Mouse (Mus musculus): ENCODE measurements at regions not wholly inside any gene's neighbourhood (a gene's known extent, or its start where the extent isn't known, plus 50 kb on each side); places are given as distances from the start of the nearest gene placed in this dataset.
"Not testable (repeated sequence)": the region's sequence is repeated elsewhere in the genome, so short reads cannot be mapped to it uniquely, and the experiment has no call there.

GRCm38 (mm10) chr8:83837637-83838378 lies 62.1 kb upstream of the Adgrl1 start:
- DNase-seq: peak in 1 of 2 experiments; percentile 9
- intact Hi-C loops (cut with DNase I): no loop called here

- DNase-seq: no peak
- intact Hi-C loops (cut with DNase I): no loop called here
Observed at GRCm38 (mm10) chr8:83829851-83830250, 70.1 kb upstream of the Adgrl1 start.

GRCm38 (mm10) chr8:83824925-83825680 lies 74.8 kb upstream of the Adgrl1 start:
- intact Hi-C loops (cut with DNase I): no loop called here
- no peak for DNase-seq

- intact Hi-C loops (cut with DNase I): no loop called here
Observed at GRCm38 (mm10) chr8:83819086-83819485, 78.0 kb upstream of the Adgre5 start.

GRCm38 (mm10) chr8:83810651-83811050 lies 69.5 kb upstream of the Adgre5 start:
- intact Hi-C loops (cut with DNase I): no loop called here
- no peak for DNase-seq

More at GRCm38 (mm10) chr8:83819086-83819485, 78.0 kb upstream of the Adgre5 start:
- DNase-seq: no peak

- DNase-seq: peak; percentile 18 to 41
- intact Hi-C loops (cut with DNase I): no loop called here
Observed at GRCm38 (mm10) chr8:83805612-83806011, 64.5 kb upstream of the Adgre5 start.

- DNase-seq: peak in 1 of 2 experiments; percentile 21
- intact Hi-C loops (cut with DNase I): not testable (repeated sequence)
Observed at GRCm38 (mm10) chr8:83803312-83803711, 62.2 kb upstream of the Adgre5 start.

- intact Hi-C loops (cut with DNase I): no loop called here
- DNase-seq: no peak
Observed at GRCm38 (mm10) chr8:83802506-83802905, 61.4 kb upstream of the Adgre5 start.

GRCm38 (mm10) chr8:83799607-83799950 lies 58.5 kb upstream of the Adgre5 start:
- intact Hi-C loops (cut with DNase I): no loop called here
- peak; percentile 12 to 22 for DNase-seq

GRCm38 (mm10) chr8:83798881-83799606 lies 57.9 kb upstream of the Adgre5 start:
- no peak for DNase-seq
- intact Hi-C loops (cut with DNase I): no loop called here

GRCm38 (mm10) chr8:83793491-83794238 lies 52.5 kb upstream of the Adgre5 start:
- DNase-seq: no peak
- intact Hi-C loops (cut with DNase I): no loop called here
